Mouse (Mus musculus) neural tube, embryonic 12.5 days (tissue): Measurements from ENCODE around the gene Ccl26. TPM values are rescaled to one million over a fixed set of nuclear protein-coding genes. Genes with fewer than 3 reads are reported as not detected.

ENCODE experiments used
- ATAC-seq: fragments of 200-750 bp; cut with Nextera tagmentation; 2 replicates; pipeline ENCODE4 v1.8.0; 2017; ENCODE audit warnings: low read depth, mild to moderate bottlenecking, moderate TSS enrichment, moderate library complexity; ENCODE audit not compliant: low FRiP score
- H3K27ac ChIP-seq: fragments of 300-500 bp; sonication (generic); 2 replicates; pipeline ENCODE4 v1.5.1; 2016
- H3K27me3 ChIP-seq: fragments of 300-500 bp; sonication (generic); replicated peaks from 2 replicates; pipeline ENCODE4 v1.6.1; 2016; ENCODE audit warnings: mild to moderate bottlenecking
- H3K36me3 ChIP-seq: fragments of 300-500 bp; sonication (generic); 2 replicates; pipeline ENCODE4 v1.6.1; 2016; ENCODE audit warnings: mild to moderate bottlenecking
- H3K4me1 ChIP-seq: fragments of 300-500 bp; sonication (generic); 2 replicates; pipeline ENCODE4 v1.6.1; 2016
- H3K4me2 ChIP-seq: fragments of 300-500 bp; sonication (generic); replicated peaks from 2 replicates; pipeline ENCODE4 v1.6.1; 2016; ENCODE audit warnings: mild to moderate bottlenecking
- H3K4me3 ChIP-seq: fragments of 300-500 bp; sonication (generic); 2 replicates; pipeline ENCODE4 v1.5.1; 2016
- H3K9ac ChIP-seq: fragments of 300-500 bp; sonication (generic); 2 replicates; pipeline ENCODE4 v1.6.1; 2016; ENCODE audit warnings: mild to moderate bottlenecking
- H3K9me3 ChIP-seq: fragments of 300-500 bp; sonication (generic); 2 replicates; pipeline ENCODE4 v1.6.1; 2016; ENCODE audit warnings: mild to moderate bottlenecking
- WGBS: fragments of 180-500 bp; shearing (Covaris S2); methylation state at CpG from one replicate; pipeline ENCODE4 v1.1.7; 2016; 5-methylcytosine and 5-hydroxymethylcytosine counted together
- polyA plus RNA-seq: library from polyadenylated mRNA; unstranded; fragments of >200 nt; fragmentation: Nextera tagmentation; extraction: Ambion mirVana; gene quantifications from 2 replicates; pipeline ENCODE4 v1.2.1, GENCODE M21; 2016

Gene Ccl26
- polyA plus RNA-seq, 1 experiment from 2014 or later, result not detected

GRCm38 (mm10) chr5:135567556-135568265 lies 4.3 kb upstream of the Ccl26 start:
- no peak for ATAC-seq
- Histone ChIP-seq H3K36me3 (no peaks in the 10 kb centered on the region), H3K4me2 (no peak overlapping the region), H3K9me3 (no peaks in the 10 kb centered on the region), H3K27me3 (no peaks in the 10 kb centered on the region), H3K27ac (no peak overlapping the region), H3K9ac (no peak overlapping the region), H3K4me1 (no peaks in the 10 kb centered on the region), H3K4me3 (no peak overlapping the region)
- 93% methylated on average over 6 of the region's 6 CpGs for WGBS

GRCm38 (mm10) chr5:135557671-135558070 lies 5.7 kb downstream of the Ccl26 start:
- Histone ChIP-seq H3K4me2 (peak overlapping the region; percentile 22), H3K9me3 (no peaks in the 10 kb centered on the region), H3K4me3 (no peak overlapping the region), H3K27me3 (no peaks in the 10 kb centered on the region), H3K27ac (peak overlapping the region; percentile 64; the same call in 1 of the 2 replicates), H3K4me1 (peaks cover 13% of the 10 kb centered on the region), H3K36me3 (no peaks in the 10 kb centered on the region), H3K9ac (no peak overlapping the region)
- 56% methylated on average over 3 of the region's 3 CpGs for WGBS
- ATAC-seq, result peak; percentile 53; the same call in 1 of the 2 replicates

- no peak overlapping the region for H3K4me3 ChIP-seq
- peaks cover 13% of the 10 kb centered on the region for H3K4me1 ChIP-seq
- peak overlapping the region; percentile 64; the same call in 1 of the 2 replicates for H3K27ac ChIP-seq
- peak; percentile 94 for ATAC-seq
- no peaks in the 10 kb centered on the region for H3K36me3 ChIP-seq
- H3K27me3 ChIP-seq, result no peaks in the 10 kb centered on the region
- peak overlapping the region; percentile 22 for H3K4me2 ChIP-seq
- H3K9ac ChIP-seq, result no peak overlapping the region
- no peaks in the 10 kb centered on the region for H3K9me3 ChIP-seq
- WGBS, result 16% methylated on average over 4 of the region's 4 CpGs
Observed at GRCm38 (mm10) chr5:135557051-135557450, 6.3 kb downstream of the Ccl26 start.

GRCm38 (mm10) chr5:135556259-135556658 lies 7.1 kb downstream of the Ccl26 start:
- no peak overlapping the region for H3K4me2 ChIP-seq
- H3K27ac ChIP-seq, result peak overlapping the region; percentile 64
- no peak overlapping the region for H3K9ac ChIP-seq
- no peaks in the 10 kb centered on the region for H3K27me3 ChIP-seq
- 72% methylated on average over 3 of the region's 4 CpGs for WGBS
- H3K9me3 ChIP-seq, result no peaks in the 10 kb centered on the region
- no peak overlapping the region for H3K4me3 ChIP-seq
- H3K4me1 ChIP-seq, result peaks cover 13% of the 10 kb centered on the region
- no peak for ATAC-seq
- H3K36me3 ChIP-seq, result no peaks in the 10 kb centered on the region

GRCm38 (mm10) chr5:135551591-135551990 lies 11.8 kb downstream of the Ccl26 start:
- no peak overlapping the region for H3K4me3 ChIP-seq
- no peak overlapping the region for H3K27ac ChIP-seq
- H3K4me2 ChIP-seq, result no peak overlapping the region
- H3K9ac ChIP-seq, result no peak overlapping the region
- peaks cover 3% of the 10 kb centered on the region; the same call in 1 of the 2 replicates for H3K4me1 ChIP-seq
- ATAC-seq, result no peak
- H3K9me3 ChIP-seq, result no peaks in the 10 kb centered on the region
- WGBS, result 76% methylated on average over 3 of the region's 3 CpGs
- no peaks in the 10 kb centered on the region for H3K36me3 ChIP-seq
- no peaks in the 10 kb centered on the region for H3K27me3 ChIP-seq

- Histone ChIP-seq H3K4me2 (no peak overlapping the region), H3K27me3 (0 out of 2 replicates have a peak, but pooled peaks cover 3% of the 10 kb centered on the region)
- WGBS, result 22% methylated on average over 3 of the region's 3 CpGs
Observed at GRCm38 (mm10) chr5:135550910-135551309, 12.5 kb downstream of the Ccl26 start.

GRCm38 (mm10) chr5:135547990-135548389 lies 15.4 kb downstream of the Ccl26 start:
- 65% methylated on average over 2 of the region's 2 CpGs for WGBS
- Histone ChIP-seq H3K9ac (no peak overlapping the region), H3K4me3 (no peak overlapping the region), H3K4me2 (no peak overlapping the region), H3K9me3 (no peaks in the 10 kb centered on the region), H3K27ac (no peak overlapping the region), H3K27me3 (peaks cover 3% of the 10 kb centered on the region; the same call in 1 of the 2 replicates), H3K4me1 (peaks cover 18% of the 10 kb centered on the region; the same call in 1 of the 2 replicates), H3K36me3 (no peaks in the 10 kb centered on the region)
- no peak for ATAC-seq

More at GRCm38 (mm10) chr5:135550910-135551309, 12.5 kb downstream of the Ccl26 start:
- H3K4me1 ChIP-seq, result peaks cover 3% of the 10 kb centered on the region; the same call in 1 of the 2 replicates
- ATAC-seq, result no peak
- no peak overlapping the region for H3K9ac ChIP-seq
- H3K27ac ChIP-seq, result no peak overlapping the region
- H3K9me3 ChIP-seq, result no peaks in the 10 kb centered on the region
- no peaks in the 10 kb centered on the region for H3K36me3 ChIP-seq
- no peak overlapping the region for H3K4me3 ChIP-seq

GRCm38 (mm10) chr5:135544865-135545797 lies 18.2 kb downstream of the Ccl26 start, which contains the start of gene Hip1:
Gene Hip1 (minus strand): TSS chr5:135545120.
- peak; percentile 99 for ATAC-seq
- Histone ChIP-seq H3K4me3 (peak within 1 kb of the TSS; percentile 71), H3K9me3 (no peaks in the 10 kb centered on the region), H3K9ac (peak within 1 kb of the TSS; percentile 74), H3K36me3 (no peaks in the 10 kb centered on the region), H3K27me3 (peaks cover 3% of the 10 kb centered on the region; the same call in 1 of the 2 replicates), H3K4me2 (peak within 1 kb of the TSS; percentile 93), H3K4me1 (peaks cover 18% of the 10 kb centered on the region; the same call in 1 of the 2 replicates), H3K27ac (no peak within 1 kb of the TSS; the same call in 1 of the 2 replicates)
- under 1% methylated on average over 46 of the region's 46 CpGs for WGBS

GRCm38 (mm10) chr5:135544032-135544558 lies 19.3 kb downstream of the Ccl26 start:
- H3K4me3 ChIP-seq, result peak overlapping the region; percentile 71
- peaks cover 18% of the 10 kb centered on the region; the same call in 1 of the 2 replicates for H3K4me1 ChIP-seq
- no peaks in the 10 kb centered on the region for H3K9me3 ChIP-seq
- no peaks in the 10 kb centered on the region for H3K36me3 ChIP-seq
- H3K27me3 ChIP-seq, result peaks cover 3% of the 10 kb centered on the region; the same call in 1 of the 2 replicates
- peak overlapping the region; percentile 74 for H3K9ac ChIP-seq
- H3K4me2 ChIP-seq, result peak overlapping the region; percentile 93
- 9% methylated on average over 15 of the region's 15 CpGs for WGBS
- no peak overlapping the region for H3K27ac ChIP-seq
- ATAC-seq, result no peak

- Histone ChIP-seq H3K27me3 (no peaks in the 10 kb centered on the region), H3K27ac (no peak overlapping the region), H3K4me3 (no peak overlapping the region), H3K4me1 (no peaks in the 10 kb centered on the region), H3K9ac (no peak overlapping the region), H3K9me3 (no peaks in the 10 kb centered on the region), H3K36me3 (no peaks in the 10 kb centered on the region), H3K4me2 (no peak overlapping the region)
- WGBS, result 80% methylated on average over 10 of the region's 10 CpGs
- ATAC-seq, result no peak
Observed at GRCm38 (mm10) chr5:135537794-135538214, 25.6 kb downstream of the Ccl26 start.

- no peak overlapping the region for H3K4me2 ChIP-seq
Observed at GRCm38 (mm10) chr5:135537326-135537725, 26.0 kb downstream of the Ccl26 start.

More at GRCm38 (mm10) chr5:135537326-135537725, 26.0 kb downstream of the Ccl26 start:
- Histone ChIP-seq H3K36me3 (no peaks in the 10 kb centered on the region), H3K27ac (no peak overlapping the region), H3K9ac (no peak overlapping the region), H3K27me3 (no peaks in the 10 kb centered on the region), H3K9me3 (no peaks in the 10 kb centered on the region), H3K4me1 (no peaks in the 10 kb centered on the region), H3K4me3 (no peak overlapping the region)
- WGBS, result 80% methylated on average over 4 of the region's 4 CpGs
- ATAC-seq, result no peak
